Mouse (Mus musculus): Measurements from ENCODE around the gene Haus2. TPM values are rescaled to one million over a fixed set of nuclear protein-coding genes. Genes with fewer than 3 reads are reported as not detected.
A peak's percentile ranks its signal among the peaks of the same experiment; 100 is the strongest.
"Not testable (repeated sequence)": the region's sequence is repeated elsewhere in the genome, so short reads cannot be mapped to it uniquely, and the experiment has no call there.

Gene Haus2
- 10 to 100 TPM; 12.9 to 16.1 (median 14.1) TPM for total RNA-seq (2022)

GRCm38 (mm10) chr2:120608830-120609723 lies at the start of gene Haus2, which contains the start of gene Lrrc57:
Gene Haus2, plus strand, starts transcription at chr2:120609383.
Gene Lrrc57, minus strand, starts transcription at chr2:120609520.
- DNase-seq (ENCODE audit: low spot score in 2 of 2), result peak; percentile 87 to 92

- no peak for DNase-seq (ENCODE audit: low spot score in 2 of 2)
These were observed 47.7 kb upstream of the Haus2 start for GRCm38 (mm10) chr2:120561524-120561923.

GRCm38 (mm10) chr2:120562859-120563234 lies 46.3 kb upstream of the Haus2 start:
- no peak for DNase-seq (ENCODE audit: low spot score in 2 of 2)

GRCm38 (mm10) chr2:120563235-120563990 lies 45.8 kb upstream of the Haus2 start, which contains the start of gene Zfp106:
Gene Zfp106, minus strand, starts transcription at chr2:120563843.
- DNase-seq (ENCODE audit: low spot score in 2 of 2), result peak; percentile 63 to 83

- not testable (repeated sequence) for DNase-seq (ENCODE audit: low spot score in 2 of 2)
These were observed 44.5 kb upstream of the Haus2 start for GRCm38 (mm10) chr2:120564548-120565188.

- no peak for DNase-seq (ENCODE audit: low spot score in 2 of 2)
These were observed 43.8 kb upstream of the Haus2 start for GRCm38 (mm10) chr2:120565363-120565762.

GRCm38 (mm10) chr2:120566886-120567797 lies 42.0 kb upstream of the Haus2 start, which contains the start of gene Snap23:
Gene Snap23, plus strand, starts transcription at chr2:120567671.
- DNase-seq (ENCODE audit: low spot score in 2 of 2), result peak; percentile 85 to 92

GRCm38 (mm10) chr2:120567798-120568320 lies 41.3 kb upstream of the Haus2 start:
- DNase-seq (ENCODE audit: low spot score in 2 of 2), result no peak

DNA sequence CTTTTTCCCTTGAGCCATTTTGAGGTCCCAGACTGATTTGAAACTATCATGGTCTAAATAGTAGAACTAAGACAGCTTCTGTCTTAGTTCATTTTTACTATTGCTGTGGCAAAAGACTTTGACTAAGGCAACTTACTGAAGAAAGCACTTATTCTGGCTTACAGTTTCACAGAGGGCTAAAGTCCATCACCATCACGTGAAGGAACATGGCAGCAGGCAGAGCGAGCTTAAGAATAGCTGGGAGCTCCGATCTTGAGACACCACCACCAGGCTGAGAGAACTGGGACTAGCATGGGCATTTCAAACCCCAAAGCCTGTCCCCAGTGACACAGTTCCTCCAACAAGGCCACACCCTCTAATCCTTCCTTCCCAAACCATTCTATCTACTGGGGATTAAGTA lies 38.1 kb upstream of the Haus2 start:
- no peak for DNase-seq (ENCODE audit: low spot score in 2 of 2)

GRCm38 (mm10) chr2:120572161-120572560 lies 37.0 kb upstream of the Haus2 start:
- DNase-seq (ENCODE audit: low spot score in 2 of 2), result not testable (repeated sequence)

GRCm38 (mm10) chr2:120575121-120575520 lies 34.1 kb upstream of the Haus2 start:
- no peak for DNase-seq (ENCODE audit: low spot score in 2 of 2)

GRCm38 (mm10) chr2:120575978-120576377 lies 33.2 kb upstream of the Haus2 start:
- no peak for DNase-seq (ENCODE audit: low spot score in 2 of 2)

- no peak for DNase-seq (ENCODE audit: low spot score in 2 of 2)
These were observed 31.4 kb upstream of the Haus2 start for GRCm38 (mm10) chr2:120577799-120578198.

- no peak for DNase-seq (ENCODE audit: low spot score in 2 of 2)
These were observed 30.9 kb upstream of the Haus2 start for GRCm38 (mm10) chr2:120578286-120578685.

DNA sequence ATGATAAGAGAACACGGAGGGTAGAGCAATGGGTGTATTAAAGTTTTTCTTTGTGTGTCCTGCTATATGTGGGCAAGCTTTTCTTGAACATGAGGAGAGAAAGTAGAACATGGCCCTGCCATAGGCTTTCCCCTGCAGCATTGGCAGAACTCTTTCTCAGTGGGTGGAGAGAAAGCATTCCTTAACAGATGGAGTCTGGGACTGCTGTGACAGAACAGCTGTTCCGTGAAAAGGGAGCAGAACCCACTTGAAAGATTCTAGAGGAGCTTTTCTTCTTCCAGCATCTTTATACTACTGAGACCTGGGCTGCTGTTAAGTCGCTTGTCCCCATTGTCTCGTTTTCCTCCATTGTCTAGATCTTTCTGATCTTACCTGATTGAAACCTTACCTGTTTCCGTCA lies 19.4 kb upstream of the Haus2 start:
- DNase-seq (ENCODE audit: low spot score in 2 of 2), result peak in 1 of 2 experiments; percentile 81

GRCm38 (mm10) chr2:120592227-120592626 lies 17.0 kb upstream of the Haus2 start:
- no peak for DNase-seq (ENCODE audit: low spot score in 2 of 2)

- no peak for DNase-seq (ENCODE audit: low spot score in 2 of 2)
These were observed 11.4 kb upstream of the Haus2 start for GRCm38 (mm10) chr2:120597734-120598133.

- no peak for DNase-seq (ENCODE audit: low spot score in 2 of 2)
These were observed 9.7 kb upstream of the Haus2 start for GRCm38 (mm10) chr2:120599506-120599905.

DNA sequence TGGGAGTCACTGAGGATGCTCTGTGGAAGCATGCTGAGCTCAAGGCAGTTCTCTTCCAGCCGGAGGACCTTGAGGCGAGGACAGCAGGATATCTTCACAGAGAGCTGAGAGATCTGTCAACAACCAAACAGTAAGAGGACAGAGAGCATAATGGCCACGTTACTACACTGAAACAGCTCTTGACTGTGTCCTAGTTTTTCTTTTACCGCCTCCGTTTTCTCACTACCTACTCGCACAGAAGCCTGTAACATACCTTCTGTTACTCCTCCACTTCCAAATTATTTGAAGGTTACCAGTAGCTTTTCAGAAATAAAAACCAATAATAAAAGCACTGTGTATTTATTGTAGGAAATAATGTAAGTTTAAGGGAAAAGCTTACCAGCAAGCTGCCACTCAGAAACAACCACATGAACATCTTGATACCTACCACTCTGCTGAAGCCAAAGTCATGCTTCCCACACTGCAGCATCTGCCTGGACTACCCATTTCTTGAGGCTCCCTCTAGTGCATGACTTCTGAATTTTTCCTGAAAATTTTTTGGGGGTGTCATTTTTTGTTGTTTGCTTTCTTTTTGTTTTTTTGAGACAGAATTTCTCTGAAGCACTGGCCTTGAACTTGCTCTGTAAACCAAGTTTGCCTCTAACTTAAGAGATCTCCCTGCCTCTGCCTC lies 3.0 kb upstream of the Haus2 start:
- peak in 1 of 2 experiments; percentile 50 for DNase-seq (ENCODE audit: low spot score in 2 of 2)

Measured in left cerebral cortex, adult 8-10 months (tissue).